Mouse (Mus musculus): ENCODE results near the gene Mrpl24. TPM values are rescaled to one million over a fixed set of nuclear protein-coding genes. Genes with fewer than 3 reads are reported as not detected.

Mrpl24 gene
- total and polyA plus RNA-seq, 3 experiments, result 123 to 176 (median 166) TPM

DNA sequence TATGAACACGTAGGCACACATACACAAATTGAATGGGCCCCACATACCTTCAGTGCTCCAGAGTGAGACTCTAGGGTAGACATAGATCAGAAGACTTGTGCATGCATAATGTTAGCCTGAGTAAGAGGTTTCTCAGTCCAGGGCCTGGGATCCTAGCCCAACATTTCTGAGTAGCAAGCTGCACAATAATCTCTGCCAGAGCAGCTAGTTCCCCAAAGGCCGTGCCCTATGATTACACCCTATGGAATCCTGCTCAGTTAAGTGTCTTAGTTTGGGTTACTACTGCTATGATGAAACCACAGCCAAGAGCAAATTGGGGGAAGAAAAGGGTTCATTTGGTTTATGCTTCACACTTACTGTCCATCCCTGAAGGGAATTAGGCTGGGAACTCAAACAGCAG, 23.2 kb downstream of the Mrpl24 start:
- TF ChIP-seq MXI1 (IDR thresholded peaks at IDR 0.05; ENCODE audit: low read depth, low read length) (no peak), MAX (IDR thresholded peaks at IDR 0.05; ENCODE audit: low read length) (no peak), JUND (conservative IDR thresholded peaks at IDR 0.05; ENCODE audit: low read depth, low read length) (no peak), KAT2A (IDR thresholded peaks at IDR 0.05; ENCODE audit: insufficient replicate concordance, low read length) (no peak), MAZ (IDR thresholded peaks at IDR 0.05; ENCODE audit: low read depth, low read length) (no peak), E2F4 (IDR thresholded peaks at IDR 0.05; ENCODE audit: insufficient replicate concordance, low read depth, low read length) (no peak), POLR2AphosphoS2 (IDR thresholded peaks at IDR 0.05; ENCODE audit: low read depth, low read length) (no peak), ZKSCAN1 (IDR thresholded peaks at IDR 0.05; ENCODE audit: borderline replicate concordance, low read depth, low read length) (no peak), ZMIZ1 (IDR thresholded peaks at IDR 0.05; ENCODE audit: low read depth, low read length) (no peak), ELF1 (IDR thresholded peaks at IDR 0.05; ENCODE audit: low read depth, low read length) (no peak), NELFE (IDR thresholded peaks at IDR 0.05; ENCODE audit: low read depth, low read length) (no peak), HCFC1 (IDR thresholded peaks at IDR 0.05; ENCODE audit: low read depth, low read length) (no peak), ETS1 (conservative IDR thresholded peaks at IDR 0.05; ENCODE audit: low read depth, low read length) (no peak)
- Histone ChIP-seq H3K4me3 (replicated peaks in 1 of 3; ENCODE audit: low read depth in 2 of 3, low read length in 2 of 3, poor library complexity in 1 of 3) (no peak overlapping the region), H3K9ac (ENCODE audit: insufficient read depth, low read depth) (no peak overlapping the region), H3K27me3 (replicated peaks) (no peaks in the 10 kb centered on the region), H3K9me3 (replicated peaks; ENCODE audit: low read length) (no peaks in the 10 kb centered on the region), H3K36me3 (replicated peaks in 1 of 2; ENCODE audit: control insufficient read depth in 1 of 2, insufficient read depth in 1 of 2, low read length in 1 of 2) (peaks cover 51 to 84% of the 10 kb centered on the region in 2 experiments), H3K4me2 (ENCODE audit: insufficient read depth, low read depth, poor library complexity, severe bottlenecking) (no peak overlapping the region), H3K27ac (ENCODE audit: insufficient read depth, low read depth) (no peak overlapping the region), H3K4me1 (ENCODE audit: control insufficient read depth in 1 of 2, insufficient read depth in 2 of 2) (peaks cover 0 to 6% of the 10 kb centered on the region in 2 experiments; a peak in 2 of 4 replicates), H3K79me2 (replicated peaks; ENCODE audit: control insufficient read depth, extremely low read depth, insufficient read depth, poor library complexity, severe bottlenecking) (peaks cover 4% of the 10 kb centered on the region)
- dilution Hi-C loops (cut with MboI; ENCODE audit: extremely low pct_ligation_motif_present, extremely low pct_unique_long_range_greater_than_20kb, low sequenced_read_pairs) (no loop called here), in situ Hi-C loops (cut with MboI; ENCODE audit: low pct_ligation_motif_present, low pct_unique_long_range_greater_than_20kb, low sequenced_read_pairs) (loop anchor here (5.0 kb wide), 1 partner anchor 35 kb away; no protein-coding TSS in a partner anchor)
- DNase-seq (ENCODE audit: extremely low read depth), result no peak

DNA sequence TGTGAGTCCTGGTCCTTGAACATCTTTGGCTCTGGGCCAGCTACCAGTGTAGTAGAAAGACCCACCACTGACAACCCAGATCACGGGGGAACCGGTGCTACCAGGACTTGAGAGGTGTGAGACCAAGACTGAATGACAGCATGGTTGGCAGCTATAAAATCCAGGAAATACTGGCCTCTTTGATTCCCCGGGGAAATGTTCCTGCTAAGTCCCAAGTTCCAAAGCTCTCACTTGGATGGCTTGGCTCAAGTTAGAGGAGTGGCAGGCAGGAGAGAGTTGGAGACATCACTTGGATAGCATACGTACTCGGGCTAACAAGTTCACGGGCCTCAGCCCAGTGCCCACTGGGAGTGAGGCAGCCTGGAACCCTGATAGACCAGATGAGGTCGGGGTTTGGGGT, 24.3 kb downstream of the Mrpl24 start:
- no peak for DNase-seq (ENCODE audit: extremely low read depth)
- Histone ChIP-seq H3K4me2 (ENCODE audit: insufficient read depth, low read depth, poor library complexity, severe bottlenecking) (no peak overlapping the region), H3K27me3 (replicated peaks) (no peaks in the 10 kb centered on the region), H3K36me3 (replicated peaks in 1 of 2; ENCODE audit: control insufficient read depth in 1 of 2, insufficient read depth in 1 of 2, low read length in 1 of 2) (peaks cover 41 to 73% of the 10 kb centered on the region in 2 experiments), H3K9me3 (replicated peaks; ENCODE audit: low read length) (no peaks in the 10 kb centered on the region), H3K4me1 (ENCODE audit: control insufficient read depth in 1 of 2, insufficient read depth in 2 of 2) (no peaks in the 10 kb centered on the region), H3K79me2 (replicated peaks; ENCODE audit: control insufficient read depth, extremely low read depth, insufficient read depth, poor library complexity, severe bottlenecking) (no peaks in the 10 kb centered on the region), H3K4me3 (replicated peaks in 1 of 3; ENCODE audit: low read depth in 2 of 3, low read length in 2 of 3, poor library complexity in 1 of 3) (no peak overlapping the region), H3K27ac (ENCODE audit: insufficient read depth, low read depth) (no peak overlapping the region), H3K9ac (ENCODE audit: insufficient read depth, low read depth) (no peak overlapping the region)
- TF ChIP-seq UBTF (IDR thresholded peaks at IDR 0.05; ENCODE audit: low read depth, low read length), result no peak
- TF ChIP-seq KAT2A (IDR thresholded peaks at IDR 0.05; ENCODE audit: insufficient replicate concordance, low read length), result no peak
- no peak for TF ChIP-seq CHD2 (IDR thresholded peaks at IDR 0.05; ENCODE audit: low read length)
- no peak for TF ChIP-seq CTCF (conservative IDR thresholded peaks at IDR 0.05 in 1 of 2, IDR thresholded peaks at IDR 0.05 in 1 of 2; ENCODE audit: low read depth in 2 of 2, low read length in 2 of 2)
- TF ChIP-seq TBP (conservative IDR thresholded peaks at IDR 0.05; ENCODE audit: low read depth, low read length), result no peak
- no peak for TF ChIP-seq USF2 (conservative IDR thresholded peaks at IDR 0.05; ENCODE audit: low read depth, low read length)
- no peak for TF ChIP-seq ZC3H11A (IDR thresholded peaks at IDR 0.05; ENCODE audit: low read depth, low read length)
- TF ChIP-seq MYC (IDR thresholded peaks at IDR 0.05; ENCODE audit: low read depth, low read length), result no peak
- TF ChIP-seq NRF1 (IDR thresholded peaks at IDR 0.05; ENCODE audit: low read depth, low read length), result no peak
- dilution Hi-C loops (cut with MboI; ENCODE audit: extremely low pct_ligation_motif_present, extremely low pct_unique_long_range_greater_than_20kb, low sequenced_read_pairs), result no loop called here
- in situ Hi-C loops (cut with MboI; ENCODE audit: low pct_ligation_motif_present, low pct_unique_long_range_greater_than_20kb, low sequenced_read_pairs), result loop anchor here (5.0 kb wide), 1 partner anchor 34 kb away; no protein-coding TSS in a partner anchor
